Mouse (Mus musculus): ENCODE results near the gene Zc3hc1. TPM values are rescaled to one million over a fixed set of nuclear protein-coding genes. Genes with fewer than 3 reads are reported as not detected.

Gene Zc3hc1
- polyA plus RNA-seq, 1 experiment from 2014 or later: 41.9 TPM

GRCm38 (mm10) chr6:30369291-30369690 is 21.5 kb downstream of the Zc3hc1 start:
- Histone ChIP-seq H3K27me3 (replicated peaks) (no peaks in the 10 kb centered on the region), H3K4me3 (no peak overlapping the region), H3K4me1 (no peaks in the 10 kb centered on the region), H3K9me3 (replicated peaks) (no peaks in the 10 kb centered on the region), H3K36me3 (peaks cover 98% of the 10 kb centered on the region), H3K9ac (no peak overlapping the region), H3K27ac (no peak overlapping the region), H3K4me2 (no peak overlapping the region)
- WGBS (ENCODE audit: insufficient replicate concordance): 84% methylated on average over 3 of the region's 3 CpGs
- ATAC-seq: no peak

- ATAC-seq: no peak
- no peak overlapping the region for H3K27ac ChIP-seq
- no peak overlapping the region for H3K4me3 ChIP-seq
- 58% methylated on average over 5 of the region's 5 CpGs for WGBS (ENCODE audit: insufficient replicate concordance)
- no peaks in the 10 kb centered on the region for H3K4me1 ChIP-seq
- no peaks in the 10 kb centered on the region for H3K27me3 ChIP-seq (replicated peaks)
- H3K9me3 ChIP-seq (replicated peaks): no peaks in the 10 kb centered on the region
- H3K9ac ChIP-seq: no peak overlapping the region
- H3K36me3 ChIP-seq: peaks cover 54% of the 10 kb centered on the region
- H3K4me2 ChIP-seq: no peak overlapping the region
Observed at GRCm38 (mm10) chr6:30363808-30364207, 27.0 kb downstream of the Zc3hc1 start.

DNA sequence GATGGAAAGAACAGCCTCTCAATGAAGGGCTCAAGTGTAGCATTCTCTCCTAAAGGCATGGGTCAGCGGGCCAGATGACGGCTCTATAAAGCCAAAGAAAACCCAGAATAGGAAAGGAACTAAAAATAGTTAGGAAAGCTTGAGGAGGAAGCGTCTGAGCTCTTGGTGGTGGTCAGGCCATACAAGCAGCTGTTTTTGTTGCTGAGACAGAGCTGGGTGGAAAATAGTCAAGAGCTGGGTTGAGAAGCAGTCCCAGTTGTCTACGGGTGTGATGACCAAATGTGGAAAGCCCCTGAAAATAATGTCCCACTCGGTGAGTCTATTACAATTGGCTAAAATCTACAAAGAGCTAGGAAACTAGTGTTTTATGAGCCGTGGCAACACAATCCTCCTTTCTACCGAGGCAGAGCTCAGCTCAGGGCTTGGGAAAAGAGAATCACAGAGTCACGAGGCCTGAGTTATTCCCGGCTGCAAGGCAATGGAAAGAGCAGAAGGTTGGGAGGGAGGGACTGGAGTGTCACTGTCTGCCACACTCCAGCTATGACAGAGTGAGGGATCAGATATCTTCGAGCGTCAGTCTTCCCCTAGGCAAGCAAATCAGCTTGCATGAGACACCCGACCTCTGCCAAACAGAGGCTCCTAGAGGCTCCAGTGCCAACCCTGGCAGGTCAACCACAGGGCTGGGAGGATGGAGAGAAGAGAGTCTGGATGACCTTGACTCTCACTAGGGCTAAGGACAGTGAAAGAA is 30.9 kb downstream of the Zc3hc1 start:
- Histone ChIP-seq H3K36me3 (peaks cover 15% of the 10 kb centered on the region), H3K4me1 (peaks cover 23% of the 10 kb centered on the region), H3K27me3 (replicated peaks) (no peaks in the 10 kb centered on the region), H3K4me3 (no peak overlapping the region), H3K9ac (no peak overlapping the region), H3K4me2 (no peak overlapping the region), H3K27ac (no peak overlapping the region), H3K9me3 (replicated peaks) (no peaks in the 10 kb centered on the region)
- ATAC-seq: no peak
- 64% methylated on average over 12 of the region's 12 CpGs for WGBS (ENCODE audit: insufficient replicate concordance)

DNA sequence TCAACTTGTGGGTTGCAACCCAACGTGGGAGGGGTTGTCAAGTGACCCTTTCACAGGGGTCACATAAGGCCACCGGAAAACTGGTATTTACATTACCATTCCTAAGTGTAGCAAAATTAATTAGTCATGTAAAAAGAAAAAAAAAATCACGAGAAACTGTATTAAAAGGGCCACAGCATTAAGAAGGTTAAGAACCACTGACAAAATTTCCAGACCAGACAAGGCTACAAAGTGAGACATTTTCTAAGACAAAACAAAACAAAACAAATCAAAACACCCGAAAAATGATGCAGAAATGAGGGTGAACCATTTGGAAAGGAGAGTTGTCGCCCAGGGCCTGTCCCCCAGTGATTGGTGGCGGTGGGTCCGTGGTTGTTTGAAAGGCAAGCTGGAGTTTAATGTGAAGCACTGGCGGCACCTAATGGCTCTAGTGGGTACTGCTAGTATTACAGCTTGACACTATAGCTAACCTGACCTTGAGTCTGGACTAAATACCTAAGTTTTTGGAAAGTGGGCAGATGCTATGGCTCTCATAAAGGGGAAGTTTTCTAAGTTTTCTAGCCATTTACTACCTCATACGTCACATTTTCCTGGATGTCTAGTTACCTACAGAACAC is 33.2 kb downstream of the Zc3hc1 start:
- Histone ChIP-seq H3K4me1 (peaks cover 26% of the 10 kb centered on the region), H3K27me3 (replicated peaks) (no peaks in the 10 kb centered on the region), H3K9ac (no peak overlapping the region), H3K27ac (no peak overlapping the region), H3K9me3 (replicated peaks) (no peaks in the 10 kb centered on the region), H3K4me3 (no peak overlapping the region), H3K4me2 (peak overlapping the region; percentile 31), H3K36me3 (no peaks in the 10 kb centered on the region)
- 0 out of 2 replicates have a peak, but pooled peaks have one; percentile 59 for ATAC-seq
- WGBS (ENCODE audit: insufficient replicate concordance): 19% methylated on average over 9 of the region's 9 CpGs

- no peaks in the 10 kb centered on the region for H3K9me3 ChIP-seq (replicated peaks)
- no peak overlapping the region for H3K27ac ChIP-seq
- WGBS (ENCODE audit: insufficient replicate concordance): 87% methylated on average over 12 of the region's 12 CpGs
- H3K4me3 ChIP-seq: no peak overlapping the region
- H3K4me2 ChIP-seq: no peak overlapping the region
- H3K27me3 ChIP-seq (replicated peaks): no peaks in the 10 kb centered on the region
- no peak overlapping the region for H3K9ac ChIP-seq
- H3K4me1 ChIP-seq: peaks cover 26% of the 10 kb centered on the region
- H3K36me3 ChIP-seq: no peaks in the 10 kb centered on the region
- 0 out of 2 replicates have a peak, but pooled peaks have one; percentile 12 for ATAC-seq
Observed at GRCm38 (mm10) chr6:30356680-30357079, 34.1 kb downstream of the Zc3hc1 start.

DNA sequence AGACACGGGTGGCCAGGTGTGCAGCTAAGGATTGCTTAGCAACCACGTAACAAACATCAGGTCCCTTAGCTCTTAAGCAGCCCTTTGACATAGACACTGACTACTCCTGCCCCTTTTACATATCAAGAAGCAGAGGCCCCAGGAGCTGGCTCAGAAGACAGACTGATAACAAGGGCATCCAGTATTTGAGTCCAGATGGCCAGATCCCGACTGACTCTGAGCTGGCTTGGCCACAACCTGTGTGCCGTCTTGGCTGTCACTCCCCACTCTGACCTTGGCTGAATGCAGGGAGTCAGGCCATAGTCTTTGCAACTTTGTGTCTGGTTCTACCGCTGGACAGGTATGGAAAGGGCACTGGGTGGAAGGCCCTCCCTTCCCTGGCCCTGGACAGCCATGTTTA is 34.7 kb downstream of the Zc3hc1 start:
- H3K4me1 ChIP-seq: peaks cover 26% of the 10 kb centered on the region
- H3K27ac ChIP-seq: no peak overlapping the region
- H3K27me3 ChIP-seq (replicated peaks): no peaks in the 10 kb centered on the region
- H3K9me3 ChIP-seq (replicated peaks): no peaks in the 10 kb centered on the region
- H3K9ac ChIP-seq: no peak overlapping the region
- ATAC-seq: peak; percentile 9; the same call in 1 of the 2 replicates
- H3K4me2 ChIP-seq: no peak overlapping the region
- no peak overlapping the region for H3K4me3 ChIP-seq
- WGBS (ENCODE audit: insufficient replicate concordance): 63% methylated on average over 5 of the region's 5 CpGs
- H3K36me3 ChIP-seq: no peaks in the 10 kb centered on the region

DNA sequence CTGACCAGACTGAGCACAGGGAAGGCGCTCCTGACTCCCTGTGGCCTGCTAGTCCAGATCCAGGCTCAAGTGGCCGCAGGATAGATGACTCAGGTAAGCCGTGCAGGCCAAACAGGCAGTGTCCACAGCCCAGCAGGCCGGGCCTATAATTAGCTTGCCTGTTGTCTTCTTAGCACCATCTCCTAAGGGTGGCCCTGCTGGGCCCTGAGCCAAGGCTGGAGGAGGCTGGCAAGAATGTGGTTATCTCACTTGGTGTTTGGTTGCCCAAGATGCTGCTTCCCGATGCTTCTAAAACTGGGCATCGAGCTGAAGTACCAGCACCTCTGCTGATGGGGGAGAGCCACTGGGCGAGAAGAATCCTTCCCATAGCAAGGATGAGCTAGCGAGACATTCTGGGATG is 35.1 kb downstream of the Zc3hc1 start:
- no peak for ATAC-seq
- no peak overlapping the region for H3K27ac ChIP-seq
- no peak overlapping the region for H3K4me3 ChIP-seq
- 75% methylated on average over 8 of the region's 8 CpGs for WGBS (ENCODE audit: insufficient replicate concordance)
- H3K27me3 ChIP-seq (replicated peaks): no peaks in the 10 kb centered on the region
- H3K9me3 ChIP-seq (replicated peaks): no peaks in the 10 kb centered on the region
- H3K4me1 ChIP-seq: peaks cover 26% of the 10 kb centered on the region
- H3K36me3 ChIP-seq: no peaks in the 10 kb centered on the region
- H3K4me2 ChIP-seq: no peak overlapping the region
- no peak overlapping the region for H3K9ac ChIP-seq

GRCm38 (mm10) chr6:30354760-30355159 is 36.1 kb downstream of the Zc3hc1 start:
- H3K4me2 ChIP-seq: no peak overlapping the region
- no peaks in the 10 kb centered on the region for H3K27me3 ChIP-seq (replicated peaks)
- 22% methylated on average over 5 of the region's 5 CpGs for WGBS (ENCODE audit: insufficient replicate concordance)
- H3K4me3 ChIP-seq: no peak overlapping the region
- no peaks in the 10 kb centered on the region for H3K9me3 ChIP-seq (replicated peaks)
- no peak overlapping the region for H3K27ac ChIP-seq
- ATAC-seq: no peak
- no peak overlapping the region for H3K9ac ChIP-seq
- H3K4me1 ChIP-seq: peaks cover 26% of the 10 kb centered on the region
- no peaks in the 10 kb centered on the region for H3K36me3 ChIP-seq

DNA sequence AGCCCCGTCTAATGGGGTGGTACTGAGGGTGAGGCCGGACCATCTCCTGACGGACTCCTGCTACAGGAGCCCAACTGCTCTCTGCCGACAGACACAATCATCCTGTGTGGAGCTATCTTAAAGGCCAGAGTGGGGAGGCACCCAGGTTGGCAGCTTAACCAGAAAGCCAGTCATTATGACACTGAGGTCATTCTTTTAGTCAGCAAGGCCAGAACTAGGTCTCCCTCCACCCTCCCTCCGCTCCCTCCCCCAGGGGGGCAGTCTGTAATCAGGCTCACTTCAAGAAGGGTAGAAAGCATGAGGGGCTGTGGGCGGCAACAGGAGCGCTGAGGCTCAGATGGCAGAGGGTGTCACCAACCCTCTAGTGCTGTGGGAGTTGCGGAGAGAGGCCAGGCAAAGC is 37.2 kb downstream of the Zc3hc1 start:
- ATAC-seq: no peak
- Histone ChIP-seq H3K9ac (no peak overlapping the region), H3K27me3 (replicated peaks) (no peaks in the 10 kb centered on the region), H3K4me2 (no peak overlapping the region), H3K36me3 (no peaks in the 10 kb centered on the region), H3K27ac (no peak overlapping the region), H3K4me1 (peaks cover 26% of the 10 kb centered on the region), H3K9me3 (replicated peaks) (no peaks in the 10 kb centered on the region), H3K4me3 (no peak overlapping the region)
- WGBS (ENCODE audit: insufficient replicate concordance): 72% methylated on average over 8 of the region's 8 CpGs

- Histone ChIP-seq H3K36me3 (no peaks in the 10 kb centered on the region), H3K27me3 (replicated peaks) (no peaks in the 10 kb centered on the region), H3K4me1 (peaks cover 26% of the 10 kb centered on the region), H3K4me3 (no peak overlapping the region), H3K27ac (no peak overlapping the region), H3K9ac (no peak overlapping the region), H3K9me3 (replicated peaks) (no peaks in the 10 kb centered on the region), H3K4me2 (no peak overlapping the region)
- WGBS (ENCODE audit: insufficient replicate concordance): 63% methylated on average over 8 of the region's 8 CpGs
- ATAC-seq: no peak
Observed at GRCm38 (mm10) chr6:30352762-30353161, 38.1 kb downstream of the Zc3hc1 start.

GRCm38 (mm10) chr6:30351290-30351689 is 39.5 kb downstream of the Zc3hc1 start:
- H3K4me1 ChIP-seq: peaks cover 15% of the 10 kb centered on the region

DNA sequence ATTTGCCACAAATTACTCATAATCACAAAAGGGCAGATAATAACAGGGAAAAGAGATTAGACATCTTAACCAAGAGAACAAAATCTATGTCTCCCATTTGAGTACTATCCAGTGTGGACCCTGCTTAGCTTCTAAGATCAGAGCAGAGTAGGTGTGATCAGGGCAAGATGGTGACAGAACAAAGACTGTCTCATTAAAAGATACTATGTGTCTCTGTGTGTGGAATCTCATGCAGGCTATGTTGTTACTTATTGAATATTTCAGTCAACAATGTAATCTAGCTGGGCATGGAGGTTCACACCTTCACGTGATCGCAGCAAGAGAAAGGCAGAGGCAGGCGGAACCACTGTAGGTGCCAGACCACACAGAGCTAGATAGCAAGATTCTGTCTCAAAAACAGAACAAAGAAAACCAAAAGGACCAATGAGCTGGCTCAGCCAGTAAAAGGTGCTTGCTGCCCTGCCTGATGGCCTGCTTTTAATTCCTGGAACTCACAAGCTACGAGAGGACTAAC is 43.5 kb downstream of the Zc3hc1 start:
- no peak for ATAC-seq
- no peak overlapping the region for H3K4me2 ChIP-seq
- H3K36me3 ChIP-seq: no peaks in the 10 kb centered on the region
- H3K4me3 ChIP-seq: no peak overlapping the region
- no peaks in the 10 kb centered on the region for H3K9me3 ChIP-seq (replicated peaks)
- 83% methylated on average over 4 of the region's 4 CpGs for WGBS (ENCODE audit: insufficient replicate concordance)
- no peaks in the 10 kb centered on the region for H3K4me1 ChIP-seq
- H3K27me3 ChIP-seq (replicated peaks): no peaks in the 10 kb centered on the region
- H3K9ac ChIP-seq: no peak overlapping the region
- no peak overlapping the region for H3K27ac ChIP-seq

More at GRCm38 (mm10) chr6:30351290-30351689, 39.5 kb downstream of the Zc3hc1 start:
- Histone ChIP-seq H3K4me2 (no peak overlapping the region), H3K9me3 (replicated peaks) (no peaks in the 10 kb centered on the region), H3K36me3 (no peaks in the 10 kb centered on the region), H3K9ac (no peak overlapping the region), H3K27me3 (replicated peaks) (no peaks in the 10 kb centered on the region), H3K4me3 (no peak overlapping the region), H3K27ac (no peak overlapping the region)
- ATAC-seq: no peak
- WGBS (ENCODE audit: insufficient replicate concordance): 70% methylated on average over 9 of the region's 9 CpGs

Measured in liver, embryonic 12.5 days (tissue).